Mouse (Mus musculus) erythroid progenitor cell, adult 5-6 weeks (primary cell): ENCODE results near the gene Hcrt. TPM values are rescaled to one million over a fixed set of nuclear protein-coding genes. Genes with fewer than 3 reads are reported as not detected.

ENCODE experiments used
- ATAC-seq: replicated peaks from 2 replicates; pipeline ENCODE4 v1.8.0; 2016; ENCODE audit warnings: moderate number of reproducible peaks, mild to moderate bottlenecking, moderate TSS enrichment, inconsistent platforms; ENCODE audit not compliant: poor library complexity, low FRiP score, severe bottlenecking
- total RNA-seq, 2 experiments: library from RNA; stranded (forward) in 1 of 2; stranded (reverse) in 1 of 2; fragments of 150-400 nt in 1 of 2; fragments of 186-747, 209-891 nt in 1 of 2; gene quantifications; 2 replicates each; pipeline versions ENCODE4 v1.2.3 to v1.2.4; 2015 to 2017; ENCODE audit warnings: low replicate concordance in 2 of 2

The Hcrt gene
- total RNA-seq, 2 experiments from 2014 or later, result not detected

DNA sequence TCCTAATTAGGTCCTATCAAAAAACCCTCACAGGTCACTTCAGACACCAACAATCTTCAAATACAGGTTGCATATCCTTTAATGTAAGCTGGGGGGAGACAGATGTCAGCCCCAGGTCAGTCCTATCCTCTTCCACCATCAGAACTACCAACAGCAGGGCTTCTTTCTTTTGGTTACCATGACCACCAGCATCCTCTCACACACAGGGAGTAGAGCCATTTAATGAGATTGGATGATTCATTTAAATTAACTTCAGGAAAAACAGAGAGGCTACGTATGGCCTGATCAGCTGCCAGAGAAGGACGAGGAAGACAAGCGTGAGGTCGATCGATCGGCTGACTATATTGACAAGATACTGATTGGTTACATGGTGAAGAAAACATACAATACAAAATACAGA lies 47.8 kb downstream of the Hcrt start:
- no peak for ATAC-seq

DNA sequence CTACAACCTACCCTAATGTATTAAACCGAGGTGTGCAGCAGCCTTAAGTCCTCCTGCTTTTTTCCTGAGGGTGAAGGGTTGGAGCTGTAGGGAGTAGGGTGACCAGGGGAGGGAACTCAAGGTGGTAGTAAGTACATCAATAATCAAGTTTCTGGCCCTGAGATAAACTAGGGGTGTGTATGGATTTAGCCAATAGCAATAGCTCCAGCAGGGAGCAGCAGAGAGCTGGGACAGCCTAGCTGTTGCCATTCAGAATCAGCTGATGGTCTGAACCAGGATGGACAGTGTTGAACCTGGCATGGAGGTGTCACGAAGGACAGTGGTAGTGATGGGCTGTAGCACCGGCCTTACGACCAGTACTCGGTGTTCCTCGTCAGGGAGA lies 48.2 kb downstream of the Hcrt start:
- ATAC-seq, result peak; percentile 81

- peak; percentile 61 for ATAC-seq
Measured at GRCm38 (mm10) chr11:100713735-100714533, 48.8 kb downstream of the Hcrt start, which contains the start of gene Hspb9. Hspb9 (plus strand) TSS chr11:100713850.

DNA sequence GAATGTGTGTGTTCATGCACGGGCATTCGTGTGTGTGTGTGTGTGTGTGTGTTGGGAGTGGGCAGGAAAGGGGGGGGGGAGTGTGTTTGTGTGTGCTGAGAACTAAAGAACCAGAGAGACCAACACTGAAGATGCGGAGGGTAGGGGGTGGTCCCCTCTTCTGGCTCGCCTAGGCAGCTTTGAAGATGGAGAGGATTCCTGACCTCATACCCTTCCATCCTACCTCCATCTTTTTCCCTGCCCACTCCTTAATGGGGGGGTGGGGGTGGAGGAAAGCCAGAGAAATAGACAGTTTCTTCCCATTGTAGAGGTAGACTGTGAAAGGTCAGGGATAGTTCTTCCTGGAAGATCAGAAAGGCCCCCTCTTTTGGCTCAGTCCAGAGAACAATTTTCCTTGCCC lies 49.6 kb downstream of the Hcrt start:
- no peak for ATAC-seq

GRCm38 (mm10) chr11:100711783-100712615 lies 50.7 kb downstream of the Hcrt start, which contains the start of gene Kat2a:
Kat2a (minus strand) TSS chr11:100712465.
- peak; percentile 60; the same call in 1 of the 2 replicates for ATAC-seq

Other genes starting within 250 kb of the Hcrt start
- 17.6 and 38.2 TPM in 2 replicates for gene Acly, start 234.9 kb downstream of the Hcrt start, total RNA-seq (2015; ENCODE audit: low replicate concordance)
- gene Acly, start 234.9 kb downstream of the Hcrt start, total RNA-seq (2017; ENCODE audit: low replicate concordance), result 18.1 and 22.0 TPM in 2 replicates
- gene Ttc25, start 217.3 kb downstream of the Hcrt start, total RNA-seq (2015; ENCODE audit: low replicate concordance), result not detected in 2 replicates
- not detected in 2 replicates for gene Ttc25, start 217.3 kb downstream of the Hcrt start, total RNA-seq (2017; ENCODE audit: low replicate concordance)
- gene Cnp, start 188.0 kb downstream of the Hcrt start, total RNA-seq (2015; ENCODE audit: low replicate concordance), result 3.6 and 23.1 TPM in 2 replicates
- 14.1 and 14.4 TPM in 2 replicates for gene Cnp, start 188.0 kb downstream of the Hcrt start, total RNA-seq (2017; ENCODE audit: low replicate concordance)
- gene Nkiras2, start 143.7 kb downstream of the Hcrt start, total RNA-seq (2015; ENCODE audit: low replicate concordance), result 17.2 and 18.0 TPM in 2 replicates
- gene Nkiras2, start 143.7 kb downstream of the Hcrt start, total RNA-seq (2017; ENCODE audit: low replicate concordance), result 5.8 and 9.4 TPM in 2 replicates
- 79.3 and 93.5 TPM in 2 replicates for gene Dnajc7, start 142.8 kb downstream of the Hcrt start, total RNA-seq (2015; ENCODE audit: low replicate concordance)
- gene Dnajc7, start 142.8 kb downstream of the Hcrt start, total RNA-seq (2017; ENCODE audit: low replicate concordance), result 103 and 106 TPM in 2 replicates
- not detected in 2 replicates for gene Zfp385c, start 70.5 kb downstream of the Hcrt start, total RNA-seq (2015; ENCODE audit: low replicate concordance)
- not detected in 2 replicates for gene Zfp385c, start 70.5 kb downstream of the Hcrt start, total RNA-seq (2017; ENCODE audit: low replicate concordance)
- 6.8 and 7.5 TPM in 2 replicates for gene Dhx58, start 58.7 kb downstream of the Hcrt start, total RNA-seq (2015; ENCODE audit: low replicate concordance)
- 17.8 and 26.2 TPM in 2 replicates for gene Dhx58, start 58.7 kb downstream of the Hcrt start, total RNA-seq (2017; ENCODE audit: low replicate concordance)
- 2.5 and 11.2 TPM in 2 replicates for gene Kat2a, start 50.5 kb downstream of the Hcrt start, total RNA-seq (2015; ENCODE audit: low replicate concordance)
- gene Kat2a, start 50.5 kb downstream of the Hcrt start, total RNA-seq (2017; ENCODE audit: low replicate concordance), result 1.9 and 2.6 TPM in 2 replicates
- not detected in 2 replicates for gene Hspb9, start 49.1 kb downstream of the Hcrt start, total RNA-seq (2015; ENCODE audit: low replicate concordance)
- gene Hspb9, start 49.1 kb downstream of the Hcrt start, total RNA-seq (2017; ENCODE audit: low replicate concordance), result not detected in 2 replicates
- gene Rab5c, start 24.7 kb downstream of the Hcrt start, total RNA-seq (2015; ENCODE audit: low replicate concordance), result 99.8 and 136 TPM in 2 replicates
- 80.2 and 110 TPM in 2 replicates for gene Rab5c, start 24.7 kb downstream of the Hcrt start, total RNA-seq (2017; ENCODE audit: low replicate concordance)
- not detected in 2 replicates for gene Kcnh4, start 3.0 kb downstream of the Hcrt start, total RNA-seq (2015; ENCODE audit: low replicate concordance)
- not detected in 2 replicates for gene Kcnh4, start 3.0 kb downstream of the Hcrt start, total RNA-seq (2017; ENCODE audit: low replicate concordance)
- gene Ghdc, start 8.0 kb upstream of the Hcrt start, total RNA-seq (2015; ENCODE audit: low replicate concordance), result 0.72 and 0.84 TPM in 2 replicates
- 0.51 and 1.4 TPM in 2 replicates for gene Ghdc, start 8.0 kb upstream of the Hcrt start, total RNA-seq (2017; ENCODE audit: low replicate concordance)
- 5.9 and 10.1 TPM in 2 replicates for gene Stat5b, start 87.8 kb upstream of the Hcrt start, total RNA-seq (2015; ENCODE audit: low replicate concordance)
- 7.0 and 10.3 TPM in 2 replicates for gene Stat5b, start 87.8 kb upstream of the Hcrt start, total RNA-seq (2017; ENCODE audit: low replicate concordance)
- gene Stat5a, start 96.4 kb upstream of the Hcrt start, total RNA-seq (2015; ENCODE audit: low replicate concordance), result 3.2 and 7.5 TPM in 2 replicates
- 5.3 and 5.4 TPM in 2 replicates for gene Stat5a, start 96.4 kb upstream of the Hcrt start, total RNA-seq (2017; ENCODE audit: low replicate concordance)
- gene Stat3, start 176.6 kb upstream of the Hcrt start, total RNA-seq (2015; ENCODE audit: low replicate concordance), result 31.0 and 31.4 TPM in 2 replicates
- 26.2 and 26.6 TPM in 2 replicates for gene Stat3, start 176.6 kb upstream of the Hcrt start, total RNA-seq (2017; ENCODE audit: low replicate concordance)
- not detected in 2 replicates for gene Cavin1, start 208.0 kb upstream of the Hcrt start, total RNA-seq (2015; ENCODE audit: low replicate concordance)
- gene Cavin1, start 208.0 kb upstream of the Hcrt start, total RNA-seq (2017; ENCODE audit: low replicate concordance), result not detected in 2 replicates
- gene Atp6v0a1, start 246.5 kb upstream of the Hcrt start, total RNA-seq (2015; ENCODE audit: low replicate concordance), result 316 and 341 TPM in 2 replicates
- 355 and 494 TPM in 2 replicates for gene Atp6v0a1, start 246.5 kb upstream of the Hcrt start, total RNA-seq (2017; ENCODE audit: low replicate concordance)